Mouse (Mus musculus) naive thymus-derived CD4-positive, alpha-beta T cell, adult 2 months (primary cell): ENCODE measurements at regions not wholly inside any gene's neighbourhood (a gene's known extent, or its start where the extent isn't known, plus 50 kb on each side); places are given as distances from the start of the nearest gene placed in this dataset.

Experiments
- DNase-seq: peaks from one replicate; pipeline ENCODE4 v3.0.0-alpha.2; 2011; ENCODE audit warnings: low read depth

- peak; percentile 33 for DNase-seq
Observed at GRCm38 (mm10) chr17:64499281-64499997, 101.1 kb upstream of the Man2a1 start.

DNA sequence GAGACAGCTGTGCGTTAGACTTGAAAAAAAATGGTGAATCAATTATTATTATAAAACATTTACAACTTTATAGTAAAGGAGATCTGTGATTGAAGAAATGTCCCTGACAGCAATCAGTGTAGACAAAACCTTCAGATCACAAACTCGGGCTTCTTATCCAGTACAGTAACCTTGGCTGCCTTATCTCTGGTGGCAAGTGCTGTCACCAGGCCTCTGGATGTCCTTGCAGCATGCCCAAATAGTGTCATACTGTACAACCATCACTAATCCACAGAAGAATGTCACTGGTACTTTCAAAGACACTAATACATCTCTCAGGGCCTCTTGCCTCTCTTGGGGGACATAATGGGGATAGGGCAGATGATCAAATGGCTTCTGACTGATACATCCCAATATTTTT is 98.2 kb upstream of the Man2a1 start:
- no peak for DNase-seq

DNA sequence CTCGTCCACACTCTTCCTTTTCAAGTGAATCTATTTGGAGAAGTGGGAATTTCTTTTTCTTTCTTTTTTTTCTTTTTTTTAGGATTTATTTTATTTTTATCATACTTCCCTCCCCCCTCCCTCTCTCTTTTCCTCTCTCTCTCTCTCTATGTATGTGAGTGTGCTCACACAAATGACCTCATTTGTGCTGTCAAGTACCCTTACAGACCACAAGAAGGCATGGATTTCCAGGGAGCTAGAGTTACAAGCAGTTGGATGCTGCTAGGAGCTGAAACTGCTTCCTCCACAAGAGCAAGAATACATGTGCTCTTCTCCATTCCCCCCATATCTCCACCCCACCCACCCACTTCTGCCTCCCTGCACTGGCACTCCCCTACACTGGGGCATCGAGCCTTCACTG is 94.6 kb upstream of the Man2a1 start:
- DNase-seq = no peak

- DNase-seq = no peak
Observed at GRCm38 (mm10) chr17:64511139-64511779, 89.3 kb upstream of the Man2a1 start.

- DNase-seq = peak; percentile 50
Observed at GRCm38 (mm10) chr17:64522213-64522612, 78.3 kb upstream of the Man2a1 start.

DNA sequence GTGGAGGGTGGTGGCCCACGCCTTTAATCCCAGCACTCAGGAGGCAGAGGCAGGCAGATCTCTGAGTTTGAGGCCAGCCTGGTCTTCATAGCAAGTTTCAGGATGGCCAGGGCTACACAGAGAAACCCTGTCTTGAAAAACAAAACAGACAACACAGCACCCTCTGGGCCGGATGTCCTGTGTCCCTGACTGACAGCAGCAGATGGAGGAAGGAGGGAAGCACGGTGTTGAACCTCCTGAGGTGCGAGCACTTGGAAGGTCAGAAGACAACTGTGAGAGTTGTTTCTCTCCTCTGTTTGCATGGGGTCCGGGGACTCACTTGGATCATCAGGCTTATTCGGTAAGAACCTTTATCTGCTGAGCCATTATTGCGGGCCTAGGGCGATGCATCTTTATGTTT is 76.6 kb upstream of the Man2a1 start:
- no peak for DNase-seq

DNA sequence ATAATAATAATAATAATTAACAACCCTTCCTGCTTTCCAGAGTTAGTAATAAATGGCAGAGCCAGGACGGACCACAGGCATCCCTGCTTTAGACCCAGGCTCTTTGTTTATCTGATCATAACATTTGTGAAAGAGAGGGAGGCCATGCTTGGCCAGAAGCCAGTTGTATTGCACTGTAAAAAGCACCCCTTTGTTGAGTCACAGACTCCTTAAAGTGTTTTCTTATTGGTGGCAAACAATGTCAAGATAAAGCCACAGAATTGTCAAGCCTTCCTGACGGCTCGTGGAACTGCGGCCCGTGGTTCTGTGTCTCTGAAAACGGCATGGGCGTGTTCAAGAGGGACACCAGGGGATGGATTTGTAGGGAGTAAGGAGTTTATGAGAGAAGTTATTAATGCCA is 72.7 kb upstream of the Man2a1 start:
- no peak for DNase-seq

- no peak for DNase-seq
Observed at GRCm38 (mm10) chr17:64528476-64528875, 72.1 kb upstream of the Man2a1 start.

DNA sequence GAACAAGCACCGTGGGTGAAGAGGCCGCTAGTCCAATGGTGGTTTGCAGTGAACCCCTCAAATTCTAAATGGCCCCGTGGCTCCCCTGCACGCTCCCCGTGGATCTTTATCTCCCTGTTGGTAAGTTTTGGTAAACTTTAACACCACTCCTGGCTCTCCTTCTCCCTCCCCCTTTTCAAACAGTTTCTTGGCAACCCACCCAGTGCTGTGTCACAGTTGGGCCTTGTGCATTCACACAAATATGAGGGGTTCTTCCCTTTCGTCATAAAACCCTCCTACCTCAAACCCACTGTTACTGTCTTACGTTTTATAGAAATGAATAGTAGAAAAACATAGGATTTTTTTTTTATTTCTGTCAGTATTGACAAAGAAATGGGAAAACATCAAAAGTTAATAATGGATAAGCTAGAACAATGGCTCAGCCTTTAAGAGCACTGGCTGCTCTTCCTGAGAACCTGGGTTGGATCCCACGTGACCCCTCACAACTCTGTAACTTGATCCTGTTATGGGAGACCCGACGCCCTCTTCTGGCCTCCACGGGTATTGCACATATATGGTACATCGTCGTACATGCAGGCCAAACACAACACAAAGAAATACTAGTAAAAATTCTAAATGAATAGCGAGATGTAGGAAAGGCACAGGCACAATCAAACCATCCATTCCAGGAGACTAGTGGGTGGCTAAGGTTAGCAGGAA is 71.1 kb upstream of the Man2a1 start:
- DNase-seq = peak; percentile 16

DNA sequence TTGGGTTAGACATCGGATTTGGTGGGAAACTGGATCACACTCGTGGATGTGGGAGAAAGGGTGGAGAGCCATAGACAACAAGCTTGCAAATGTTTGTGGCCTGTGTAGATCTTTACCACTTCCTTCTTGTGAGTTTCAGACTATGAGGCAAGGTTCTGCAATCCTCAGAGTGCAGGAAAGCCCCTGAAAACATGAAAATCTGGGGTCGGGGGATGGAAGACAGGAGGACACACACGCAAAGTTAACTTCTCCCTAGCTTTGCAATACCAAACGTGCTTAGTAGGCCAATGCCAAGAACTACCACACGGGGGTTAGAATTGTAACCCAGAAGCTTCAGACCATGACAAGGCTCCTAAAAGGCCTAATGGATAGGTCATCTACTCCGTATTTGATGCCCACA is 69.4 kb upstream of the Man2a1 start:
- DNase-seq = no peak

DNA sequence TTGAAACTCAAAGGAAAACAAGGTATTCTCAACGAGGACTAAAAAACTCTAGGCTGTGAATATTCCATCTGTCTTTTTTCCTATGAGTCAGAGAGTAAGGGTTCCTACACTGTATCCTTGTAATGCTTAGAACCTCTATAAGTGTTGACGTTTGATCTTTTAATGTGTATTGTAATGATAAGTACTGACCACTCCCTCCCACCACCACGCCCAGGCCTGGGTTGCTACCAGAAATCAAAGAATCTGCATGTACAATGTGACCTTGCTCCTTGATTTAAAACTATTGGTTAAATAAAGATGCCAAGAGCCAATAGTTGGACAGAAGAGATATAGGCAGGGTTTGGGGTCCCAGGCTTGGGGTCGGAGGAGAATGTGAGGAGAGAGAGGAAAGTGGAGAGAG is 66.2 kb upstream of the Man2a1 start:
- no peak for DNase-seq

GRCm38 (mm10) chr17:64538520-64538953 is 62.0 kb upstream of the Man2a1 start:
- DNase-seq = no peak

DNA sequence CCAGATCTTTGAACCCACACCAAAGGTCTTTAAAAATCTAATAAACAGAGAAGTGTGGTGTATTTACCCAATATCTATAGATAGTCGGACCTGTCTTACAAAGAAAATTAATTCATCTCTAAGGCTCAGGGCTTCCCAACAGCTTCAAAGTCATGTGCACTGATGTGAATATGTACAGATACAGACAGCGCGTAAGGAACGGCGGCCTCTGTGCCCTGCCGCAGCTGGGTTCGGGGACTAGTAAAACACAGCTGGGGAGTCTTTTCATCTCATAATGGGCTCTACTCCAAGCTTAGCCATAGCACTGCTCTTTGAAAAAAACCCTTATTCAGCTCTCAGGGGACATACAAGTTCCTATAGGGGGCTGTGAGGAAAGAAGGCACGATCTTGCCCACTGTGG is 60.1 kb upstream of the Man2a1 start:
- no peak for DNase-seq

DNA sequence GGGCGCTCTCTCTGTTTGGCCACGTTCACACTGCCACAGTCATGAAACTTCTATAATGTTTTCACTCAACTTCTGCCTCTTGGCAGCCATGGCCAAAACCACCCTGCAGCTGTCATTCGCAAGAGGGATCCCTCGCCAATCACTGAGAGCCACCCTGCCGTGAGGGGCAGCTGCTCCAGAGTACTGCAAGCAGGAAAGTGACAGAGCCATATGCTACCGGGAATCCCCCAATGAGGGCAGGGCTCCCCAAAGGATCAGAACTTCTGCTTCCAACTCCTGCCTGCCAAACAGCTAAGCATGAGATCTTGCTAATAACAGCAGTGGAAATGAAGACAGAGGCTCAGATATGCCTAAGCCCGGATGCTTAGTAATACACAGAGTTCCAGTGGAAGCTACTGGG is 52.0 kb upstream of the Man2a1 start:
- no peak for DNase-seq

GRCm38 (mm10) chr17:64550034-64550433 is 50.5 kb upstream of the Man2a1 start:
- DNase-seq = no peak
